Mouse (Mus musculus) 3134 (cell line): ENCODE results near the gene Pdilt.

Experiments
- DNase-seq: peaks from one replicate; pipeline ENCODE4 v3.0.0-alpha.2; 2011; ENCODE audit warnings: low spot score; ENCODE audit not compliant: insufficient read length; ENCODE audit errors: extremely low read depth

Pdilt gene

DNA sequence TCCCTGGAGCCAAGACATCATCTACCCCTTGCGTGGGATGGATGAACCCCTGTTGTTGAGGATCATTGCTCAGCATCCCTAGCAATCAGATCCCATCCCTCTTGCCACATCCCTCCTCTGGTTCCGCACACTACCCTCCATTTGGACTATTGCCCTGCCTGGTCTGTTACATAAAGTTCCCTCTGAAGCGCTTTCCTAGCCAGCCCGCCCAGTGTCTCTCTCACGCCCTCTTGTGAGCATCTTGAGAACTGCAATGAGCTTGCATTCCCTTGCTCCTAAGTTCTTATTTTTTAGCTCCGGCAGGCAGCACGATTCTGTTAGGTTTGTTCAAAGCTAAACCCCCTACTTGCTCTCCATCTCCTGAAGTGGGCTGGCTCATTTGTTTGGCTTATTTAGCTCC is 10.2 kb downstream of the Pdilt start:
- no peak for DNase-seq

DNA sequence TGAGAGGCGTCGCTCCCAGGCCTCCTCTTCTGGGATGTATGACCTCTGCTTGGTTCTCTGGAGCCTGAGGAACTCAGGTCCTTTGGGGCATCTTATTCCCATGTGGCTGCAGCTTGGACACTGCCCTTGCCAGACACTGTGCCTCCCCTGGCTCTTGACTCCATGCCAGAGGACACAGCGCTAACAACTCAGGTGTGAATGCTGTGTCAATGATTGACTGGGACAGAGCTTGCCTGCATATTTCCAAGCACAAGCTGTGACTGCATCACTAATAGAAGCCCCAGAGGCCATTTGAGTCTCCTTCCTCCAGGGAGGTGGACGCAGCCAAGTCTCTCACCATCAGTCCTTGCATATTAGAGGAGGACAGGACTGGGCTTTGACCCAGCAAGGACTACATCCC is 12.1 kb downstream of the Pdilt start:
- DNase-seq: no peak

DNA sequence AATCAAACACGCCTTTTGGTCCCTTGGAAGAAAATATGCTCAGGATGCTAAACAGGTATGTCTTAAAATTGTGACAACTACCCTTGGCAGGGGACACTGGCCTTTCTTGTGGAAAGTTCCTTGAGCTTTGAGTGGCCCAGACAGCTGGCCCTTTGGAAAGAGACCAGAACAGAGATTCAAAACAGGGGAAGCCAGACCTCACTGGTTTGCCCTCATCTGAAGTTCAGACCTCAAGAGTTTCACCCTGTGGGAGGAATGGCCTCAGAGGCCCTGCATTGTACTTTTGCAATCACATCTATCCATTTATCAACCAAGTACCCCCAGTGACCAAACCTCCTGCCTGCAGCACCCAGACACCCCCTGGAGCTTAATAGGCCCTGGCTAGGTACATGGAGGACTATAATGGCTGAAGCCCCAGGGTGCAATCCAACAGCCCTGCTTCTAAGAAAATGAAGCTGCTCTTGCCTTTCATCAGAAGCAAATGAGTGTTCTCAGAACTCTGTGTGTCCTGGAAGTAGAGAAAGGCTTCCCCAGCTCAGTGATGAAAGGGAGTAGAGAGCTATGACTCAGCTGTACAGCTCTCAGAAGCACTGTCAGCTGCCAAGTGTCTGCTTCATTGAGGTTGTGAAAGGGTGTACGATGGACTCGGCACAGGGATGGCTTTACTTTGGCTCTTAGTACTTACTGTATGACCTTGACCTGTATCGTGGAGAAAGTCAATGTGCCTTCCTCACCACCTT is 33.1 kb downstream of the Pdilt start:
- no peak for DNase-seq

DNA sequence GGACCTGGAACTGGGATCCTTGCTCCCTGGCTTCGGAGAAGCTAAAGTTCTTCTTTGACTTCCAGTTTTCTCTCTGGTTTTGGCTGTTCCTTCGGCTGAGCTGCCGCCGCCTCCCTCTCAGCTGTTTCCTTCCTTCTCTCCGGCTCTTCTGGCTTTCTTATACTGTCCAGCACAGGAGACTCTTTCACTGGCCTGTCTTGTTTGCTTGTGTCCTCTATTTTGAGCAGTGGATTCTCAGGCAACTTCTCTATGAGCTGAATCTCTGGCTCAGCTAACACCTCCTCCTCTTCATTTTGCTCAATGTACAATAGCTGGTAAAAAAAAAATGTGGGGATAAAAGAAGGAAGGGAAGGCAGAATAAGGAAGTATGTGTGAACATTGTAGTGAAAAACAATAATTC is 36.6 kb downstream of the Pdilt start:
- no peak for DNase-seq

DNA sequence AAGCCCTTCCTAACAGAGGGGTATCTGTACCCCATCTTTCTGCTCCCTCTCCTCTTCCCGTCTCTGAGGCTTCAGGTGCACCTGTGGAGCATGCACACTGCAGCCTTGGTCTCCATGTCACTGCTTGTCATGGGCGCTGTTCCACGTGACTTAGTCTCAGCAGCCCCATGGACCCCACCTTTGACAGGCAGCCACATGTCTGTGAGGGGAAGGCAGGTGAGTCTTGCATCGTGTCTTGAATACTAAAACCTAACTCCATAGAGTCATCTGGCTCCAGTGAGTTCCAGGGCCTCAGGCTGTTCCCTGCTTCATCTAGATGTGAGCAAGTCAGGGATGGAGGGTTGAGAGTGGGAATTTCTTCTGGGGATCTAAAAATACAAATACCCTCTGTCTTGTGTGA is 39.1 kb downstream of the Pdilt start:
- DNase-seq: no peak

DNA sequence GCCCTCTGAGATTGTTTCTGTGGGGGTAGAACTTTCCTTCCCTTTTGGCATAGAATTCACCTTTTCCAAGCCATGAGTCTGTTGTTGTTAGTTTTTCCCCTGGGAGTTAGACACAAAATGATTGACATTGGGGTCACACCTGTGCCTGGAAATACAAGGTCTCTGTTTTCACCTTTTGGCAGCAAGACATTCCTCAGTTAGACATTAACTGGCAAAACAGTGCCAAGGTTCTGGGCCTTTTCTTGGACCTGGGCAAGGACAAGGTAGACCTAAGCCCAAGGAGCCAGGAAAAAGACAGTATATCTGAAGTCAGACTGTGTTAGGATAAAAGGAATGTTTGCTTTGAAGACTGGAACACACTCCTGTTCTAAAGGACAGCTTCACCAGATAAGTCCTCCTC is 44.0 kb downstream of the Pdilt start, which contains the start of gene Umod:
Gene Umod, minus strand, starts transcription at position 27 of the 400 bp plus-strand sequence.
- no peak for DNase-seq

DNA sequence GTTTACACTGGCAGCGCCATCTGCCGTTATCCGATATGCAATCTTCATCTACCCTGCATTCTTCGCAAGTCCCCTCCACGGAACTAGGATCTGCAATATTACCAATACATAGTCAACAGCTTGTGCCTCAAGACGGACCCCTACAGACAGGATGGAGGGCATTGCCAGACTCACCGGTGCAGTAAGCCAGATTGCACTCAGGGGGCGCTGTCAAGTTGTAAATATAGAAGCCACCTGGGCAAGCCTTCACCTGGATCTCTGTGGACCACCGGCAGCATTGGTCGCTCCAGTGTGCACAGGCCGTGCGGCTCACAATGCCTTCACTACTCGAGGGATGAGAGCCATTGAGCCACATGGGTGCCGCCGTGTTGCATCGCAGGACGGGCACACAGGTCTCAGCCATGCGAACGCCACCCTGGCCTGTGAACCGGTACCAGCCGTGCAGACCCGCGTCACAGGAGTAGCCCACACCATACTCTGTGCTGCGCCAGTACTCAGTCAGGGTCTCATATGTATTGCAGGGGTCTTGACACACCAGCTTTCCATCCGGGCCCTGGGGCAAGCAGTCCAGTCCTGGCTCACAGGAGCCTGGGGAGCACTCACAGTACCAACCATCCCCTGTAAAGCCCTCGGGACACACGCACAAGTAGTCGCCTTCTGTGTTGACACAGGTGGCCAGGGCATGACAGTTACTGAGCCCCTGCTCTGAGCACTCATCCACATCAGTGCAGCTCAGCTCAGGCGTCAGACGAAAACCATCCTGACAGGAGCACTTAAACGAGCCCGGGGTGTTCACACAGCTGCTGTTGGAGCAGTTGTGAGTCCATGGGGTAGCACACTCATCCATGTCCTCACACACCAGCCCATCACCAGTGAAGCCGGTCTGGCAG is 46.5 kb downstream of the Pdilt start:
- DNase-seq: peak; percentile 7

DNA sequence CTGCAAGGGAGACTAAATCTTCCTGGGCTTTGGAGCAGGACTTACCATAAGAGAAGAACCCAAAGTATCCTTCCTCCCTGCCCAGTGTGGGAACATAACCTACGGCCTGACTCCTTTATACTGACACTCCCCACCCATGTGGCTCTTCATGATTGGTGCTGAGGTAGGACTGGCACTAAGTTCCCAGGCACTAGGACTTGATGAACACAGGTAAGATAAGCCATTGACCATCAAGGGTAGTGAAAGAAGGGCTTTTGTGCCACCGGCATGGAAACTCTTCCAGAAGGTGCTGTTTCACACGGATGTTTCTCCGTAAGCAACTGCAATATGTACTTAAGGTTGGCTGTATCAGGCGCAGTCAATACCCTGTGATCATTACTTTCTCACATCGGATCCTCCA is 64.1 kb downstream of the Pdilt start, which contains the start of gene Gp2:
Gene Gp2, minus strand, starts transcription at position 101 of the 400 bp plus-strand sequence.
- DNase-seq: no peak

DNA sequence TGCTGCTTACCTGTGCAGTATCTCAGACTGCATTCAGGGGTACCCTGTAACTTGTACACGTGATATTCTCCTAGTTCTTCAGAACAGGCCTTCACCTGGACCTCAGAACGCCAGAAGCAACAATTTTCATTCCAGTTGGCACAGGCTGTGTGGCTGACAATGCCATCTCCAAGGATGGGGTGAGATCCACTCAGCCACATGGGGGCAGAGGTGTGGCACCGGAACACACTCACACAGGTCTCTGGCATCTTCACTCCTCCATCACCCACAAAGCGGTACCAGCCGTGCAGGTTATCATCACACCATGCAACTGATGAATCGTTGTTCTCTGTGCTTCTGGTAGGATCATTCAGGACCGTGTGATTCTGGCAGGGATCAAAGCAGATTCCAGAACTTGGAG is 69.1 kb downstream of the Pdilt start:
- no peak for DNase-seq

DNA sequence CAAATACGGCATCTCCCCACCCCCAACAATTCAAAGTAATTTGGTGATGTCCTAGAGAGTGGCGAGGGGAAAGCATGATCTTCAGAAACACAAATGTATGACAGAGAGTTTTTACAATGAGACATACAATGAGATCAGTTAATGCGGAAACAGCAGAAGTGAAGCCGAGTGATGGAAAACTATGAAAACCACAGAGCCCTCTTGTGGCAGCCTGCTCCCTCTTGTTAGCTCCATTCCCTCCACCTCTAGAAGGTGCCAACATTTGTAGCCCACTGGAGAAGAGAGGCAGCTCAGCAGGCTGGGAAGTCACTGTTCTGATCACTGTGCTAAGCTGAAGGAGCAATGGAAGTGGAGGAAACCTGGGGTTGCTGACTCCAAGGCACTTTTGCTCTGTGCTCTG is 79.4 kb downstream of the Pdilt start:
- DNase-seq: no peak

DNA sequence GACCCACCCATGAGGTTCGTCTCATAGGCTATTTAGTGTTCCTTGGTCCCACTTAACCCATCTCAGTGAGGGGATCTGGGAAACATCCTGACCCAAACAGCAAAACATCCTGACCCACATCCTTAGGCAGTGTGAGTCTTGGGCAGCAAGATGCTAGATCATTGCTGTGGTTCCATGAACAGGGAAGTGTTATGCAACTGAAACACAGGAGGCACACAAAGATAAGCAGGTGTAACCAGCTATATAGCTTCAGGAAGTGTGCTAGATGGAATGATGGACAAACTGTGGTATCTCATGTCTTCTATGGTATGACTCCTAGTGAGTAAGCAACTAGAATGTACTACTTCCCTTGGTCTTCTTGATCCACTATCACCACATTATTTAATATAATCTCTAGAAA is 81.4 kb downstream of the Pdilt start:
- DNase-seq: no peak
